Mouse (Mus musculus): ENCODE data around the gene Gm11236.
"Not testable (repeated sequence)": the region's sequence is repeated elsewhere in the genome, so short reads cannot be mapped to it uniquely, and the experiment has no call there.

The Gm11236 gene

GRCm38 (mm10) chr4:73637821-73638220, at the start of gene Gm11236:
Gene Gm11236 (plus strand): TSS chr4:73638121.
- not testable (repeated sequence) for DNase-seq (ENCODE audit: low read depth, low spot score)

- peak; percentile 50 for DNase-seq (ENCODE audit: low read depth, low spot score)
Measured at GRCm38 (mm10) chr4:73599248-73599647, 38.7 kb upstream of the Gm11236 start.

- DNase-seq (ENCODE audit: low read depth, low spot score), result not testable (repeated sequence)
Measured at GRCm38 (mm10) chr4:73607581-73607980, 30.3 kb upstream of the Gm11236 start, which contains the start of gene Gm11238. Gene Gm11238 (plus strand): TSS chr4:73607881.

- DNase-seq (ENCODE audit: low read depth, low spot score), result not testable (repeated sequence)
Measured at GRCm38 (mm10) chr4:73622684-73623083, 15.2 kb upstream of the Gm11236 start, which contains the start of gene Gm11237. Gene Gm11237 (plus strand): TSS chr4:73622984.

- not testable (repeated sequence) for DNase-seq (ENCODE audit: low read depth, low spot score)
Measured at GRCm38 (mm10) chr4:73661864-73662263, 23.9 kb downstream of the Gm11236 start.

- not testable (repeated sequence) for DNase-seq (ENCODE audit: low read depth, low spot score)
Measured at GRCm38 (mm10) chr4:73668054-73668453, 30.1 kb downstream of the Gm11236 start, which contains the start of gene Gm11239. Gene Gm11239 (plus strand): TSS chr4:73668354.

- DNase-seq (ENCODE audit: low read depth, low spot score), result not testable (repeated sequence)
Measured at GRCm38 (mm10) chr4:73683216-73683615, 45.3 kb downstream of the Gm11236 start, which contains the start of gene Gm428. Gene Gm428 (plus strand): TSS chr4:73683516.
